Mouse (Mus musculus) cerebellum, adult 2 months (tissue): ENCODE data around the gene Dnm3.

Source experiments
- CTCF ChIP-seq: fragments of 200-500 bp; IDR thresholded peaks from 2 replicates; pipeline ENCODE4 v1.5.1; 2011; ENCODE audit warnings: low read depth, mild to moderate bottlenecking, control low read depth, low read length, moderate library complexity, borderline replicate concordance; ENCODE audit not compliant: insufficient read depth
- POLR2A ChIP-seq: fragments of 200-500 bp; IDR thresholded peaks from 2 replicates; pipeline ENCODE4 v1.6.1; 2011; ENCODE audit warnings: low read length, control low read depth, borderline replicate concordance; ENCODE audit not compliant: insufficient read depth

GRCm38 (mm10) chr1:162336224-162336623 lies 141.6 kb downstream of the Dnm3 start:
- TF ChIP-seq CTCF = no peak
- no peak for TF ChIP-seq POLR2A
